Mouse (Mus musculus): ENCODE data around the gene Sh3glb1.
A peak's percentile ranks its signal among the peaks of the same experiment; 100 is the strongest.
"Not testable (repeated sequence)": the region's sequence is repeated elsewhere in the genome, so short reads cannot be mapped to it uniquely, and the experiment has no call there.

The Sh3glb1 gene

DNA sequence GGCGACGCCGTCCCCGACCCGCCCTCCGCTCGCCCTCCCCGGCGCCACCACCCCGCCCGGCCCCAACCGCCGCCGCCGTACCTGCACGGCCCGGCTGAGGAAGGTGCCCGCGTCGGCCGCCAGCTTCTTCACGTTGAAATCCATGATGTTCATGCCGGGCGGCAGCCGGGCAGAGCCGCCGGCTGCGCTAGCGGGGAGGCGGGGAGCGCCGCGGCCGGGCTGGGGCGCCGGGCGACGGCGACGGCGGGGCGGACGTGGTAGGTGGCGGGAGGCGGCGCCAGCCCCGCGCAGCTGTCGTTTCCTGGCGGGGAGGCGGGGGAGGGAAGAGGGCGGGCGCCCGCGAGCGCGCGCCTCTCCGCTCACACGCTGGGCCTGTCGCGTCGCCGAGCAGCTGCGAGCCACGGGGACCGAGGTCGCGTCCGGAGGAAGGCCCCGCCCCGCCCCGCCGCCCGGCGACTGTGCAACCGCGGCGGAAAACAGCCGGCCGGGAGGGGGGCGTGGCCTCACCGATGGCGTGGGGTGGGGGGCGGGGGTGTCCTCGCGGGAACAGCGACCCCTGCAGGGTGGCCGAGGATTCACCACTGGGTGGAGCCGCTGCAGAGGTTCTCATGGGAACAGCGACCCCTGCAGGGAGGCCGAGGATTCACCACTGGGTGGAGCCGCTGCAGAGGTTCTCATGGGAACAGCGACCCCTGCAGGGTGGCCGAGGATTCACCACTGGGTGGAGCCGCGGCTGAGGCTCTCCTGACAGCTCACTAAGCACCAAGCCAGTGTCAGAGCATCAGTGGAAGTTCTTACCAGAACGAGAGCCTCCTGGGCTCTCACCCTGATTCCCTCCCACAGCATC lies at the start of gene Sh3glb1:
Gene Sh3glb1, minus strand, starts transcription at position 435 of the 847 bp plus-strand sequence.
- DNase-seq (ENCODE audit: low read depth, low spot score), result peak; percentile 74

DNA sequence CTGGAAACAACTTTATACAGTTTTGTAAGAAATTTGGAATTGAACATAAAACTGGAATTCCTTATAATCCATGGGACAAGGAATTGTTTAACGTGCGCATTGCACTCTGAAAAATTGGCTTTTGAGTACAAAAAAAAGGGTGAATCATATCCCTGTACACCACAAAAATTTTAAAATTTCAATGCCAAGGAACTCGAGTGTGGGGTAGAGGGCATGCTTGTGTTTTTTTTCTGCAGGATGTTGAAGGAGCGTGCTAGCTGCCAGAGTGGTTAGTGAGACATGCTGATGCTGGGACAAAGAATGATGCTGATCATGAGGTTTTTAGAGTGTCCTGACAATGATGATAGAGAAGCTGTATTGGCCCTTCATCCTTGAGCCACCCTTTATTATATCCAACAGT lies 45.0 kb upstream of the Sh3glb1 start:
- no peak for DNase-seq (ENCODE audit: low read depth, low spot score)

DNA sequence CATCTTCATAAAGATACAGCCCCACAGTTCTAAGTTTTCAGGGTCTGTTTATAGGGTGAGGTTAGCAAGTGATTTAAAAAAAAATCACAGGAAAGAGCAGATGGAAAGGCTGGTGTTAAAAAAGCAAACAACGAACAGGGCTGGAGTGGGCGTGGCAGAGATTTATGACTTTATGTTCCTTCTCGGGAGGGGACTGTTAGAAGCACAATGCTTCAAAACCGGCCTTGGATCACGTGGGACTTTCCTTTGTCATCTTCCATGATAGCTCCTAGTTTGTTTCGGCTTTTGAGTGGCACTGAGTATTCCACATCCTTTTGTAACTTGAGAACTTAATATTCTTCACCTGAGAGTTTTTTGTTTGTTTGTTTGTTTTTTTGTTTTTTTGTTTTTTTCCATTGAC lies 41.3 kb upstream of the Sh3glb1 start:
- DNase-seq (ENCODE audit: low read depth, low spot score), result no peak

DNA sequence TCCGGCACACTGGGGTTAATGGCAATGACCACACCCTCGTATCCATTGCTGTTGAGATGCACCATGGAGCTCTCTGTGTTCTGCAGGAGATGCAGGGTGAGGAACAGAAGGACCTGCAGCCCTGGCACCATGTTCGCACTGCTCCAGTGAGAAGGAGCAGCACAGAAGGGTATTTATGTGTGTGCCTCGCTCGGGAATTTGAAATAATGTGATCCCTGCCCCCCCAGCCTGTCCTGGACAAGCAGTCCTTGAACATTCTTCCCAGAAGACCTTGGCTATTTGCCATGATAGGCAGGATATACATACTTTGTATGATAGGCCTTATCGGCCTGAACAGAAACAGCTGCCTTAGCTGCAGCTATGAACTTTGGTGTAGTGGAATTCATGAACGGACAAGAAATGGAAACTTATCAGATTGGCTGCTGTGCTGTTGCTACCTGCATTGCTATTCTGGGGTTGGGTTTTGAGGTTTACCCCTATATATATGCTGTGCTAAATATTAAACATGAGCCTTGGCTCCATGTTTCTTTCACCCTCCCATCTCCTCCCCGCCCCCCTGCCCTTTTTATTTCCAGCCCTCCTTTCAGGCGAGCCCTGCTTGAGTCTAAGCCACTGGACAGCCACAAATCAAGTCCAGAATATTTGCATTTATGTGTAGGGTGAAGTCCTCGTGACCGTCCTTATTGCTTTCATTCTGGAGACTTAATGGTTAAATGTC lies 40.6 kb upstream of the Sh3glb1 start, which contains the start of gene Clca3a1:
Gene Clca3a1, minus strand, starts transcription at position 386 of the 718 bp plus-strand sequence.
- no peak for DNase-seq (ENCODE audit: low read depth, low spot score)

DNA sequence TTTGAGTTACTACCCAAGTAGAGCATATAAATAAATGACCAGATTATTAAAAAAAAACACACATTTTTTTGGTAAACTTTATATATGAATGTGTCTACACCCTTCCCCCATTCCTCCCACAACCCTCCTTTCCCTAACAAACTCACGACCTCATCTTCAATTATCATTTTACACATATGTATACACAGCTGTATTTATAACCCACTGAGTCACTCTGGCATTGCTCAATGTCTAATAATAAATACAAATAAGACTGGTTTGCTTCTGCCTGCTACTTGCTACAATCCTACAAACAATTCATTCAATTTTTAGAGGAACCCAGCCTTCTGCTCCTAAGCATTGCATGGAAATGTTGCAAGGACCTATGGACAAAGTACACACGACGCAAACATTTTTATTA lies 39.6 kb upstream of the Sh3glb1 start:
- no peak for DNase-seq (ENCODE audit: low read depth, low spot score)

DNA sequence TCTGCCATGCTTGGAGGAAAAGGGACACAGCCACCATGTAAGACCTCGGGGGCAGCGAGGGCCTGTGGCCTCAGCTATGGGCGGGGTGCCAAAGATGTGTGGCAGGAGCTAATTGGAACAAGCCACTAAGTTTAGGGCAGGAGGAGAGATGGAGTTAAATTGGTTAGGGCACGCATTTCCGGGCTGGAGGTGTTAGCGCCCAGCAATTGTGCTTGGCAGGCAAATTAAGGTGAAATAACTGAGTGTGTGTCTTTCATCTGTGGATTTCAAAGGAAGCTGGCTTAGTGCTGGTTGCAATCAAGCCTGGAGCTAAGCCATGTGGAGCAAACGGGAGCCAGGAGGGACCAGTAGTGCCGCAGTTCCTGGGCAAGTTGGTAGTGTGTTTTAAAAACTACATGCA lies 36.0 kb upstream of the Sh3glb1 start:
- not testable (repeated sequence) for DNase-seq (ENCODE audit: low read depth, low spot score)

DNA sequence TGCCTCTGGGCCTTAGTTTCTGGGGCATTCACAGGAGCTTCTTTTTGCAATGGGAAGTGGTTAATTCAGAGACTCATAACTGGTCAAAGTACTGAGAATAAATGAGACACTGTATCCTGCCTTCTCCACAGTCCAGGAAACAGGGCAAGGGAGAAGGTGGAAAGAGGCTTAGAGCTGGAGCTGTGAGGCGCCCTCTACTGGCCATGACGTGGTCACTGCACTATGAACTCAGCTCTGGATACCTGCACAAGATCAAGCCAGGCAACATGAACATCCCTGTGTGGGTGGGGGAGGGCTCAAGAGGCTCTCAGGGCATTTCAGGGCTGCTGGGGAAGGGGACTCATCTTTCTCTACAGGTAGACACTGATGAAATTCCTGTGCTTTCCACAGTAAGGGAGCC lies 33.0 kb upstream of the Sh3glb1 start:
- no peak for DNase-seq (ENCODE audit: low read depth, low spot score)

DNA sequence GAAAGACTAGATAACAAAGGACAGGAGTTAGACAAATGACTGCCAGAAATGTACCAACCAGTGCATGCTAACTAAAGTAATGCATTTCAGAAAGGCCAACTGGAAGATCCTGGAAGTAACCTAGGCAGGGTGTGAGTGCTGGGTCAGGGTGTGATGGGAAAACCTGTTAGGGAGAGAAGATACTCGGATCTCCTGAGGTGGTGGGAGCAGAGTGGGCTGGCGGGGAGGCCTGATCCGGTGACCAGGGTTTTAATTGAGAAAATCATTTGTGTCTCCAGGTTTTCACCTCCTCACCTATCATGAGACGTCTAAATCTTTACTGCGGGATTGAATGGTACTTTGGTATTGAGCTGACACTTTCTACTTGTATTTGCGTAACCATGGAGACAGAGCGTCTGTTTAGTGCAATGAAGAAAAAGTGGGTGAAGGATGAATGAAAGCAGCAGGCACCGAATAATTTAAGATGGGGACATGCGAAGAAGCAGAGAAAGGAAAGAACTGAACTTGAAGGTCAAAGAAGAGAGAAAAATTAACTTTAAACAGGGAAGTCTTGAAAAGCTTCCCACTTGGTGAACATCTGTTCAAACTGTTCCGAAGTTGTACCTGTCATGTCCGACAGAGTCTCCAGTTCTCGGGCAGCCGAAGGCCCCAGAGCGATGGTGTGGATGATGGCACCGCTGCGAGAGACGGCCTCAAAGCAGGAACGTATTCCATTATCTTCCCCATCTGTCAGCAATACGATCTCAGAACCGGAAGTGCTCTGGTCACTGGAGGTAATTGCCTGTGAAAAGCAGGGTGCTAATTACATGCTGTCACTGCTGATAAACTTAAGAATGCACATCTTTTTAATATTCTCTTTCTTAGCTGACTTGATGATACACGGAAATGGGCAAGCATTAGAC lies 29.2 kb upstream of the Sh3glb1 start:
- not testable (repeated sequence) for DNase-seq (ENCODE audit: low read depth, low spot score)

DNA sequence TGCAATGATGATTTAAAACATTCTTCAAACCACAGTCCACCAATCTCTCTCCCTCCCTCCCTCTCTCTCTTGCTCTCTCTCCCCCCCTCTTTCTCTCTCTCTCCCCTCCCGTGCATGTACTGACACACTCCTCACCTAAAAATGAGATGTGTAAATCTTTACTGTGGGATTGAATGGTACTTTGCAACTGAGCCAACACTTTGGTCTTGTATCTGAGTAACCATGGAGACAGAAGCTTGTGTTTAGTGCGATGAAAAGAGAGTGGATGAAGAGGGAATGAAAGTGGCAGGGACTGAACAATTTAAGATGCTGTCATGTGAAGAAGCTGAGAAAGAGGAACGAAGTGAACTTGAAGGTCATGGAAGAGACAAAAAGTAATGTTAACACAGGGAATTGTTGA lies 27.6 kb upstream of the Sh3glb1 start:
- DNase-seq (ENCODE audit: low read depth, low spot score), result not testable (repeated sequence)

DNA sequence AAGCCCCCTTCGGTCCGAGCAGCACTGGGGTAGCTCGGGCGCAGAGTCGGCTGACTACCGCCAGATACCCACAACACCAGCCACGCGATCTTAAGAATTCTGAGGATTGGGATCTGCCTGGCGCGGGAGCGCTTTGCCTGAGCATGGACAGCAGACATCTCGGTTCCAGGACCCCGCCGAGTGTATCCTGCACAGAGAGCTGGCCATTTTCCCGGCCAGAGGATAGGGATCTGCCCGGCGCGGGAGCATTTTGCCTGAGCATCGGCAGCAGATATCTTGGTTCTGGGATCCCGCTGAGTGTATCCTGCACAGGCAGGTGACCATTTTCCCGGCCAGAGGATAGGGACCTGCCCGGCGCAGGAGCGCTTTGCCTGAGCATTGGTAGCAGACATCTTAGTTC lies 18.3 kb upstream of the Sh3glb1 start:
- DNase-seq (ENCODE audit: low read depth, low spot score), result not testable (repeated sequence)

DNA sequence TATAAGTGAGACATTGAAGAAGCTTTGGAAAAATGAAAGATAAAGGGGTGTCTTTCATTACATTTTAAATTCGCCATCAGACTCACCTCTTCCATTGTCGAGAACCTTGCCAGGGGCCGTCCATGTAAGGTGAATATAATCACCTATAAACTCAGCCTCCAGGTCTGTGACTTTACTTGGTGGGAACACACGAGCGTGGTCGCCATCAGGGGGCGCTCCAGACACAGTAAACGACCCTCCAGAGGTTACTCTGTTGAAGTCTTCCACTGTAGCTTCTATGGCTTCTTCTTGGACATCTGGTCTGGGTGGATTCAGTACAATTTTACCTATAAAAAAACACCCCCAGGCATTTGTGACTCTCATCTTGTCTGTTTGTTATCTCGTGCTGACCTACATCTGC lies 16.7 kb upstream of the Sh3glb1 start:
- DNase-seq (ENCODE audit: low read depth, low spot score), result no peak

DNA sequence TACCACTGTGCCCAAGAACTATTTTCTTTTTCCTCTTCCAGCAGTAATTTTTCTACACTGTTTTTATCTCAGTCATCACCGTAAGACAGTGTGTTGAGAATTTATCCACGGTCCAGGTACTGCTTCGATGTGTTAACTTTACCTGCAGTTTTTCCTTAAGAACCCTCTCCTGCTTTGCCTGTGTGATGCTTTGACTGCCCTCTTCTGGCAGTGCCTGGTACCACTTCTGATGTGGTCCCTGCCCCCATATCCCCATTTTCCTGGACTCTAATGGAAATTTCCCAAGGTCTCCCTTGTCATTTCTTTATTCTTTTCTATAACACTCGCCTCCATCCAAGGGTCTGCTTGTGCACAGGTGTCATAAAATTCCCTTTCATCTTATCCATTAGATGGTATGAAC lies 3.3 kb upstream of the Sh3glb1 start:
- DNase-seq (ENCODE audit: low read depth, low spot score), result no peak

DNA sequence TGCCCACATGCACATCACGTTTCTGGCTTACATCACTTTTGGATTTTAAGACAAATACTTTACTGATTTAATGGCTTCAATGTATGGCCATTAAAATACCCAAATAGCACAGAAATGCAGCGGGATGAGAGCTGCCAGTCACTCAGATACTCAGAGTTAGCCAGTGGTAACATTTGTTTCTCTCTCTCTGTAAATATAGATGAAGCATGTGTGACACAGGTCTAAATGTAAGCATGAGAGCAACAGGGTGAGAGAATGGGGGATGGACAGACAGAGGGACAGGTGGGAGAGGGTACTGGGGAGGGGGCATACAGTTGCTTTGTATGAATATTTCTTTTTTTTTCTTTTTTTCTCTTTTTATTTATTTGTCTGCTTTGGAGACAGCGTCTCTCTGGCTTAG lies 2.4 kb upstream of the Sh3glb1 start:
- not testable (repeated sequence) for DNase-seq (ENCODE audit: low read depth, low spot score)

DNA sequence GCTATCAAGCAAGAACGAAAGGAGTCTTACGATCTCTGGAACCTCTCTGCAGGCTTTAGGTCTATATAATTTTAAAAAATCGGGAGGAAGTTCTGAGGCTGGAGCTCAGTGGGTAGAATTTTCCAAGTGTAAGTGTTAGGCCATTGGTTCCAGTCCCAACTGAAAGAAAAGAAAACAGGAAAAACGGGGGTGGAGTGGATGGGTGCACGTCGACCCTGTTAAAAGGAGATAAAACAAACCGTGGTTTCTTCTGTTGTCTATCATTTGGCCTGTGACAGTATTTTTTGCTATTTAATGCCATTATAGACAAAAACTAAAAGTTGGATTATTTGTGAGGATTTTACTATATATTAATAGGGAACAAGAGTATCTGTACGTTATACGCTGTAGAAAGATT lies 1.7 kb upstream of the Sh3glb1 start:
- DNase-seq (ENCODE audit: low read depth, low spot score), result no peak

DNA sequence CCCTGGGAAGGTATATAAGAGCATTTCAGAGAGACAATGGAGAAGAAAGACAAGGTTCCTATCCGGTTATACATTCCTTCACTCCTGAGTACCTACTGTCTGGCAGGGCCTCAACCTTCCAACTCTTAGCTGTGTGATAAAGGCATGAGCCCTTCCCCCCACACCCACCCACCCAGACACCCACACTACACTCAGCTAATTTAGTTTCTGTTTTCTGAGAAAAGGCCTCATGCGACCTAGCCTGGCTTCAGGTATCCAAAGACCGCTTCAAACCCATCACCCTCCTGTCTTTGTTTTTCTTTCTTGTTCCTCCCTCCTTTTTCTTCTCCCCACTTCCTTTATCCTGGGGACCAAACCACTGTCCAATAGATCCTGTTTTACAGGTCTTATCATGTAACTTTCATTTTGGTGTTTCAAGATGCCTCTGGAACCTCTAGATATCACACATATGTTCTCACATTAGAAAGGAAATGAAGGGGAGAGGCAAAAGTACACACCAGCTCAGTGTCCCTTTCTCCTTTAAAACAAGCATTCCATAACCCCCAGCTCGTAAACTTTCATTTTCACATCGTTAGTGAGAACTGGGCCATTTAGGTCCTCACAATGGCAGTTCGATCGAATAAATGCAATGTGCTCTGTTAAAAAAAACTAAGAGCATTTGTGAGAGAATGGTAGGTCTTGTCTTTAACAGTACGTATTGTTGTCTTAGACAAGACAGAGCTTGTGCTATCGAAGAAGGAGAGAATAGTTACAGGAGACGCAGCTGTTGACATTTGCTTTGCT lies 1.1 kb upstream of the Sh3glb1 start:
- no peak for DNase-seq (ENCODE audit: low read depth, low spot score)

DNA sequence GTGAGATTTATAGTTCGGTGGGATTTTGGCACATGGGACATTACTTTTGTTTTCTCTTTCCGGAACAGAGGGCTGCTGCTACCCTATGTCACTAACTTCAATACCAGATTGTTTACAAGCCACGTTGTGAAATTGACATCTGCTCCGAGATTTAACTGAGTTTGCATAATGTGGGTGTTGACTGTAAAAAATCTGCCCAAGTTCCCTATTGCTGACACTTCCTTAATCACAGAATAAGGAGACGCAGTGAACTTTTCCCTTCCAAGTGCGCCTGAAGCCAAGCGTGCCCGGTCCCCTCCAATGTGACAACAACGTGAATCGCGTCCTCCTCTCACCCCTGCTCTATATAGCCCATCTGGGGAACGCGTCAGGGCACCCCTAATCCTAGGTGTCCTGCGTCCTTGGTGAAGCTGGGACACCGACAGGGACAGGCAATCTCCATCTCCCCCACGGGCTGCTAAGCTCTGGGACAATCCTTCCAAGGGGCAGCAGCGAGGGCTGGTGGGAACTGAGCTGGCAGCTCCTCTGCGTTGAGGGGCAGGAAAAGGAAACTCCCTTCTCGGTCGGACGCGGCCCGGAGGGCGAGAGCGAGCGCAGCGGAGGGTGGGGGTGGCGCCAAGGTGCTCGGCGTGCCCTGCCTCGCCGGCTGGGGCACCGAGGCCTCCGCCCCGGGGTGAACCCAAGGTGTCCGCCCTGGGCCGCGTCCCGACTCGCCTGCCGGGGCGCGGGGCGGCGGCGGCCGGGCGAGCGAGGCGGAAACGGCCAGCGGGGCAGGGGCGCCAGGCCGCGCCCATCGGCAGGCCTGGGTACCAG lies 841 bp downstream of the Sh3glb1 start:
- DNase-seq (ENCODE audit: low read depth, low spot score), result no peak

DNA sequence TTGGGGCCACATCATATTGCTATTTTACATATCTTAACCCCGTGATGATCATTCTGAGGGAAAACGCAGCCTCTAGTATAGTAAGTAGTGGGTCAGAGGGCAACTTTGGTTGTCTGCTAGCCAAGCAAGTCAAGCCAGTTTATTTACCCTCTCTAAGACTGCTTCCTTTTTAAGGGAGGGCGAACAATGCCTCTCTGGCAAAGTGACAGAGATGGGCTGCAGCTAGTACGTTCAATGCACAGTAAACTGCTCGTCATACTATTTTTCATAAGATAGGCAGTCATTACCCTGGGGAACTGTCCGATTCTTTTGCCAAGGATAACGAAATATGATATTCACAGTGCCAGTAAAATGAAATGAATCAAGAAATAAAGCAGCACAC lies 1.4 kb downstream of the Sh3glb1 start:
- DNase-seq (ENCODE audit: low read depth, low spot score), result no peak

DNA sequence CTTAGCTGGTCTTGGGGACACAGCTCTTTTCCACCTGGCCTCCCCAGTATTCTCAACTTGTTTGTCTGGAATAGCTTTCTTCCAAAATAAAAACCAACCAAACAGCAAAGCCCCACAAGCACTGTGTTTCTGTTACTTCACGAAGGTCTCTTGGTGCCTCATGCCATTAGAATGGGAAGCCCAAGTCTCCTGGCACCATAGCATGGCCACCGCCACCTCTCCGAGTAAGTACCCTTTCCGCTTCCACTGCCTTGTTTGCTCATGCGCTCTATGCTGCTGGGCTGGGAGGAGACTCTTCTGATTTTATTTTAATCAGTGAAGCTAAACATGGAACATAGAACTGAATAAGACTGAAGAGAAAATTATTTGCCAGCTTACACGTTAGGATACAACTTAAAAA lies 2.3 kb downstream of the Sh3glb1 start:
- no peak for DNase-seq (ENCODE audit: low read depth, low spot score)

DNA sequence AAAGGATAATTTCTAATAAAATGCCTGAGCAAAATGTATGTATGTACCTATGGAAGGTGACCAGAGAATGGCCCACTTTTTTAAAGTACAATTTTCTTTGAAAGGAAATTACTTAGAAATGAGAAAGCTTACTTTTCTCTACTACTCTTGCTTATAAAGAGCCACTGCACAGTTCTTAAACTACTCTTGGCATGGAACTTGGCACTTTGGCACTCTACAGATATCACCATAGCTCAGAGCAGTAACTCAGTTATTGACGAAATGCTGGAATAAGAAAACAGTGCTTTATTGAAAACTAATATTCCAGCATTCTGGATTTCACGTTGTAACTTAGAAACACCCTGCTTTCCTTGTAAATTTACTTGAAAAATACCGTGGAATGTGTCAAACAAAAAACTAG lies 3.0 kb downstream of the Sh3glb1 start:
- no peak for DNase-seq (ENCODE audit: low read depth, low spot score)

DNA sequence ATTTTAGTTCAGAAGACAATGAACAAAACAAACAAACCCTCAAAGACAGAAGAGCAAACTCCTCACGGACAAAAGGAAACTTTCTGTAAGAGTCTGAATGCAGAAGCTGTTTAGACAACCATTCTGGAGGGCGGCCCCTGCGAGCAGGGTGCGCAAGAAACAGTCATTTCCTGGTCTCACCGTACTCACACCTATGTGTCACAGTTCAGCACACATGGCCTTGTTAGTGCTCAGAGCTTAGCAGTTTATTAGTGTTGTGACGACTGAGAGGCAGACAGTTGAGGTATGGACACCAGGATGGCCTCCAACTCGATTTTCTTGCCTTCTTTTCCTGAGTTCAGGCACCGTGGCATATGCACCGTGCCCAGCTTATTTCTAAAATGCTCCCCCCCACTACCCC lies 4.2 kb downstream of the Sh3glb1 start:
- no peak for DNase-seq (ENCODE audit: low read depth, low spot score)

Data from telencephalon, adult 2 months (tissue).